Mouse (Mus musculus) urinary bladder, postnatal 4 days (tissue): Measurements from ENCODE around the gene 4932429P05Rik.

Experiments used
- DNase-seq, 2 experiments: peaks; one replicate each; pipeline ENCODE4 v3.0.0; 2021 to 2022; ENCODE audit warnings: low spot score in 2 of 2

4932429P05Rik gene

GRCm38 (mm10) chrX:89751968-89752367, at the start of gene 4932429P05Rik:
TSS of gene 4932429P05Rik (plus strand) at chrX:89752268.
- DNase-seq: no peak
